ENCODE assay signal across 20 mouse cellular contexts in genomic region chrX:142693256-142693655, GRCm38 (mm10).
"Had no signal": no experiment of that assay in that cellular context is flagged by ENCODE, and none has a peak within 500 bp of the region (broad histone marks: within the 10 kb centered on the region; RNA-seq: fewer than 3 reads in every experiment).

No protein-coding gene starts in this region.

- H3K27ac ChIP-seq: limb, embryonic 12.5 days; limb, embryonic 15.5 days; liver, embryonic 14.5 days; macrophage; midbrain, embryonic 12.5 days; midbrain, embryonic 15.5 days; neural tube, embryonic 12.5 days; neural tube, embryonic 15.5 days; stomach, postnatal 0 days had no signal

- H3K36me3 ChIP-seq: limb, embryonic 15.5 days; midbrain, embryonic 12.5 days; midbrain, embryonic 15.5 days; neural tube, embryonic 12.5 days; neural tube, embryonic 15.5 days had no signal

- H3K9me3 ChIP-seq: limb, embryonic 12.5 days; limb, embryonic 15.5 days; midbrain, embryonic 12.5 days; midbrain, embryonic 15.5 days; neural tube, embryonic 12.5 days; neural tube, embryonic 15.5 days had no signal

- DNase-seq: kidney, postnatal 14 days; kidney, postnatal 4 days; left cerebral cortex, postnatal 4 days; liver, postnatal 0 days; lung, embryonic 14.5 days; right cerebral cortex, adult 18-20 months; right cerebral cortex, postnatal 14 days; right cerebral cortex, postnatal 4 days; thymus, adult 2 months; thymus, postnatal 14 days; thymus, postnatal 4 days had no signal

- H3K4me1 ChIP-seq: limb, embryonic 15.5 days; midbrain, embryonic 12.5 days; neural tube, embryonic 12.5 days had no signal

- H3K4me3 ChIP-seq: limb, embryonic 12.5 days; limb, embryonic 15.5 days; midbrain, embryonic 12.5 days; midbrain, embryonic 15.5 days; neural tube, embryonic 12.5 days; neural tube, embryonic 15.5 days had no signal

- H3K27me3 ChIP-seq: midbrain, embryonic 15.5 days; neural tube, embryonic 12.5 days had no signal
